Mouse (Mus musculus) lung, adult 2 months (tissue): ENCODE measurements around the gene Cryzl2.

Source experiments
- CTCF ChIP-seq: fragments of 200-500 bp; IDR thresholded peaks from 2 replicates; pipeline ENCODE4 v1.5.1; 2011; ENCODE audit warnings: mild to moderate bottlenecking, low read length, control low read depth; ENCODE audit not compliant: insufficient read depth
- POLR2A ChIP-seq: fragments of 200-500 bp; IDR thresholded peaks from 2 replicates; pipeline ENCODE4 v1.6.1; 2011; ENCODE audit warnings: low read depth, mild to moderate bottlenecking, control low read depth, low read length, borderline replicate concordance; ENCODE audit errors: extremely low read depth

DNA sequence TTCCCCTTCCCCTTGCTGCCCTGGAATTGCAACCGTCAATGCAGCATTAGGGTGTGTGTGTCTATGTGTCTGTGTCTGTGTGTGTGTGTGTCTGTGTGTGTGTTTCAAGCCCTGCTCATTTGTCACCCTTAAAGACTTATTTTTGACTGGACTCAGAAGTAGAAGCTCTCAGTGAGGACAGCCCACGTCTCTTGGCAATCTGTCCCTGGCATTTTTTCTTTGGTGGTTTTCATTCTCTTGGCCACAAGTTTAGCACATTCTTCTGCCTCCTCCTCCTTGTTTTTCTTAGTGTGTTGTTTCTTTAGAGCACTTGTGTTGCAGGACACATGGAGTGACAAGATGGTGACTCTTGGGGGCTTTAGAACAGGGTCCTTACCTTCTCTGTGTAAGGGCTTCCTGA, 17.9 kb downstream of the Cryzl2 start:
- TF ChIP-seq POLR2A, result no peak
- no peak for TF ChIP-seq CTCF
